Mouse (Mus musculus) forebrain, embryonic 10.5 days (tissue): ENCODE data around the gene Ntn1. TPM values are rescaled to one million over a fixed set of nuclear protein-coding genes. Genes with fewer than 3 reads are reported as not detected.
A peak's percentile ranks its signal among the peaks of the same experiment; 100 is the strongest.

Source experiments
- DNase-seq: peaks from one replicate; pipeline ENCODE4 v3.0.0-alpha.2; 2017; ENCODE audit warnings: low spot score; ENCODE audit errors: extremely low spot score
- H3K27ac ChIP-seq: fragments of 300-500 bp; sonication (generic); 2 replicates; pipeline ENCODE4 v1.5.1; 2016; ENCODE audit warnings: mild to moderate bottlenecking
- H3K27me3 ChIP-seq: fragments of 300-500 bp; sonication (generic); 2 replicates; pipeline ENCODE4 v1.6.1; 2016; ENCODE audit warnings: mild to moderate bottlenecking; ENCODE audit not compliant: poor library complexity, severe bottlenecking
- H3K36me3 ChIP-seq: fragments of 300-500 bp; sonication (generic); replicated peaks from 2 replicates; pipeline ENCODE4 v1.6.1; 2016; ENCODE audit warnings: mild to moderate bottlenecking, moderate library complexity
- H3K4me1 ChIP-seq: fragments of 300-500 bp; sonication (generic); 2 replicates; pipeline ENCODE4 v1.6.1; 2016
- H3K4me3 ChIP-seq: fragments of 300-500 bp; sonication (generic); 2 replicates; pipeline ENCODE4 v1.5.1; 2016; ENCODE audit warnings: mild to moderate bottlenecking, moderate library complexity
- H3K9me3 ChIP-seq: fragments of 300-500 bp; sonication (generic); 2 replicates; pipeline ENCODE4 v1.6.1; 2016; ENCODE audit warnings: mild to moderate bottlenecking, moderate library complexity
- WGBS: fragments of 180-500 bp; shearing (Covaris S2); methylation state at CpG from one replicate; pipeline ENCODE4 v1.1.7; 2016; 5-methylcytosine and 5-hydroxymethylcytosine counted together
- polyA plus RNA-seq: library from polyadenylated mRNA; unstranded; fragments of >200 nt; fragmentation: Nextera tagmentation; extraction: Ambion mirVana; gene quantifications from 2 replicates; pipeline ENCODE4 v1.2.1, GENCODE M21; 2016

Ntn1 gene
- polyA plus RNA-seq, 1 experiment from 2014 or later, result 6.2 TPM

GRCm38 (mm10) chr11:68231558-68231957, 169.1 kb downstream of the Ntn1 start:
- peaks cover 36% of the 10 kb centered on the region for H3K4me1 ChIP-seq
- DNase-seq, result no peak
- 95% methylated on average over 5 of the region's 5 CpGs for WGBS
- H3K36me3 ChIP-seq, result peaks cover 3% of the 10 kb centered on the region; the same call in 1 of the 2 replicates
- H3K4me3 ChIP-seq, result no peak overlapping the region
- peaks cover 4% of the 10 kb centered on the region; the same call in 1 of the 2 replicates for H3K9me3 ChIP-seq
- H3K27me3 ChIP-seq, result peaks cover 87% of the 10 kb centered on the region
- H3K27ac ChIP-seq, result no peak overlapping the region

GRCm38 (mm10) chr11:68228941-68229665, 171.5 kb downstream of the Ntn1 start:
- Histone ChIP-seq H3K4me3 (no peak overlapping the region), H3K9me3 (peaks cover 4% of the 10 kb centered on the region; the same call in 1 of the 2 replicates), H3K27ac (peak overlapping the region; percentile 68), H3K27me3 (peaks cover 87% of the 10 kb centered on the region), H3K36me3 (peaks cover 8% of the 10 kb centered on the region; the same call in 1 of the 2 replicates), H3K4me1 (peaks cover 50% of the 10 kb centered on the region)
- no peak for DNase-seq
- 64% methylated on average over 18 of the region's 18 CpGs for WGBS

GRCm38 (mm10) chr11:68227837-68228236, 172.8 kb downstream of the Ntn1 start:
- H3K9me3 ChIP-seq, result peaks cover 4% of the 10 kb centered on the region; the same call in 1 of the 2 replicates
- peaks cover 87% of the 10 kb centered on the region for H3K27me3 ChIP-seq
- H3K36me3 ChIP-seq, result peaks cover 8% of the 10 kb centered on the region; the same call in 1 of the 2 replicates
- H3K27ac ChIP-seq, result no peak overlapping the region
- no peak for DNase-seq
- H3K4me1 ChIP-seq, result peaks cover 62% of the 10 kb centered on the region
- 84% methylated on average over 6 of the region's 6 CpGs for WGBS
- H3K4me3 ChIP-seq, result no peak overlapping the region

GRCm38 (mm10) chr11:68226654-68227057, 174.0 kb downstream of the Ntn1 start:
- 17% methylated on average over 5 of the region's 5 CpGs for WGBS
- Histone ChIP-seq H3K27me3 (peaks cover 94% of the 10 kb centered on the region), H3K4me1 (peaks cover 62% of the 10 kb centered on the region), H3K9me3 (peaks cover 3% of the 10 kb centered on the region; the same call in 1 of the 2 replicates), H3K4me3 (no peak overlapping the region; the same call in 1 of the 2 replicates), H3K27ac (peak overlapping the region; percentile 41), H3K36me3 (peaks cover 7% of the 10 kb centered on the region; the same call in 1 of the 2 replicates)
- DNase-seq, result no peak

GRCm38 (mm10) chr11:68223143-68223542, 177.5 kb downstream of the Ntn1 start:
- no peaks in the 10 kb centered on the region for H3K9me3 ChIP-seq
- peaks cover 96% of the 10 kb centered on the region for H3K27me3 ChIP-seq
- peaks cover 4% of the 10 kb centered on the region; the same call in 1 of the 2 replicates for H3K36me3 ChIP-seq
- 62% methylated on average over 13 of the region's 13 CpGs for WGBS
- 0 out of 2 replicates have a peak overlapping the region, but pooled peaks have one; percentile 4 for H3K27ac ChIP-seq
- DNase-seq, result no peak
- H3K4me1 ChIP-seq, result peaks cover 53% of the 10 kb centered on the region
- H3K4me3 ChIP-seq, result no peak overlapping the region

GRCm38 (mm10) chr11:68222209-68222608, 178.4 kb downstream of the Ntn1 start:
- WGBS, result 95% methylated on average over 7 of the region's 7 CpGs
- peaks cover 4% of the 10 kb centered on the region; the same call in 1 of the 2 replicates for H3K36me3 ChIP-seq
- no peaks in the 10 kb centered on the region for H3K9me3 ChIP-seq
- H3K27me3 ChIP-seq, result peaks cover 96% of the 10 kb centered on the region
- H3K4me1 ChIP-seq, result peaks cover 50% of the 10 kb centered on the region
- no peak for DNase-seq
- H3K4me3 ChIP-seq, result no peak overlapping the region
- H3K27ac ChIP-seq, result no peak overlapping the region

GRCm38 (mm10) chr11:68220733-68221132, 179.9 kb downstream of the Ntn1 start:
- Histone ChIP-seq H3K36me3 (0 out of 2 replicates have a peak, but pooled peaks cover 4% of the 10 kb centered on the region), H3K9me3 (no peaks in the 10 kb centered on the region), H3K4me1 (peaks cover 50% of the 10 kb centered on the region), H3K27me3 (peaks cover 92% of the 10 kb centered on the region), H3K27ac (no peak overlapping the region; the same call in 1 of the 2 replicates), H3K4me3 (no peak overlapping the region)
- WGBS, result 81% methylated on average over 4 of the region's 4 CpGs
- no peak for DNase-seq

- Histone ChIP-seq H3K27me3 (peaks cover 59% of the 10 kb centered on the region), H3K4me3 (peak overlapping the region; percentile 26; the same call in 1 of the 2 replicates), H3K4me1 (peaks cover 73% of the 10 kb centered on the region), H3K27ac (peak overlapping the region; percentile 82), H3K9me3 (no peaks in the 10 kb centered on the region; the same call in 1 of the 2 replicates), H3K36me3 (peaks cover 19% of the 10 kb centered on the region)
- DNase-seq, result no peak
- WGBS, result 87% methylated on average over 11 of the region's 11 CpGs
Measured at GRCm38 (mm10) chr11:68216041-68216440, 184.6 kb downstream of the Ntn1 start.

GRCm38 (mm10) chr11:68215206-68215912, 185.3 kb downstream of the Ntn1 start:
- Histone ChIP-seq H3K36me3 (peaks cover 25% of the 10 kb centered on the region), H3K4me3 (peak overlapping the region; percentile 26), H3K4me1 (peaks cover 67% of the 10 kb centered on the region), H3K9me3 (no peaks in the 10 kb centered on the region; the same call in 1 of the 2 replicates), H3K27ac (peak overlapping the region; percentile 82), H3K27me3 (peaks cover 60% of the 10 kb centered on the region)
- DNase-seq, result peak; percentile 84
- WGBS, result 32% methylated on average over 6 of the region's 6 CpGs

GRCm38 (mm10) chr11:68214496-68215205, 186.0 kb downstream of the Ntn1 start:
- WGBS, result 65% methylated on average over 9 of the region's 9 CpGs

GRCm38 (mm10) chr11:68213896-68214295, 186.7 kb downstream of the Ntn1 start:
- Histone ChIP-seq H3K27ac (peak overlapping the region; percentile 82), H3K9me3 (no peaks in the 10 kb centered on the region; the same call in 1 of the 2 replicates), H3K4me3 (no peak overlapping the region), H3K36me3 (peaks cover 26% of the 10 kb centered on the region), H3K4me1 (peaks cover 67% of the 10 kb centered on the region), H3K27me3 (peaks cover 47% of the 10 kb centered on the region)
- 86% methylated on average over 3 of the region's 3 CpGs for WGBS
- no peak for DNase-seq

More at GRCm38 (mm10) chr11:68214496-68215205, 186.0 kb downstream of the Ntn1 start:
- Histone ChIP-seq H3K9me3 (no peaks in the 10 kb centered on the region; the same call in 1 of the 2 replicates), H3K4me1 (peaks cover 67% of the 10 kb centered on the region), H3K36me3 (peaks cover 26% of the 10 kb centered on the region), H3K27ac (peak overlapping the region; percentile 82), H3K4me3 (peak overlapping the region; percentile 26), H3K27me3 (peaks cover 55% of the 10 kb centered on the region)
- no peak for DNase-seq
